Mouse (Mus musculus): ENCODE results near the gene Ambra1.

GRCm38 (mm10) chr2:91779166-91779565 lies 49.2 kb downstream of the Ambra1 start:
- peak; percentile 34 for TF ChIP-seq CTCF (IDR thresholded peaks at IDR 0.05; ENCODE audit: control insufficient read depth, insufficient read depth, insufficient read length)
- no peak for TF ChIP-seq MAX (IDR thresholded peaks at IDR 0.05)
- TF ChIP-seq USF1 (IDR thresholded peaks at IDR 0.05; ENCODE audit: low read depth) = no peak
- TF ChIP-seq MYOG (IDR thresholded peaks at IDR 0.05; ENCODE audit: control insufficient read depth, extremely low read depth, insufficient read length) = no peak
- no peak for TF ChIP-seq CEBPB (IDR thresholded peaks at IDR 0.05; ENCODE audit: low read depth)
- no peak for TF ChIP-seq MYOD1 (IDR thresholded peaks at IDR 0.05; ENCODE audit: control insufficient read depth, insufficient read length, low read depth)

All from C2C12 (cell line).